Mouse (Mus musculus): ENCODE measurements around the gene Tbc1d7. TPM values are rescaled to one million over a fixed set of nuclear protein-coding genes. Genes with fewer than 3 reads are reported as not detected.

Tbc1d7 gene
- polyA plus RNA-seq, 1 experiment, result 31.4 TPM

DNA sequence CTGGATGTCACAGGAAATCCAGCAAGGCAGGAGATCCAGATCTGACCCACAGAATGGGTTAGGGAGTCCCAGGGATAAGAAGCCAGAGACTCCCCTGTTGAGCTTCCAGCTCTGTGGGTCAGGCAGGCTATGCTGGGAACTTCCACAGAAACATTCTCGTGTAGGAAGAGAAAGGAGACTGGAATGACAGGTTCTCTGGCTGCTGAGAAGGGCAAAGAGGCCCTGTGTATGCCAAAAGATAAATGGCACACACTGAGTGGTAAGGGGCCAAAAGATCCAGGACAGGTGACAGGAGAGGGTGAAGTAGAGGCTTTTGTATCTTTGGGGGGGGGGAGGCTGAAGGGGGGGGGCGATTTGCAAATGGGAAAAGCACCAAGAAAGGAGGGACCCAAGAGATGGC is 20.0 kb upstream of the Tbc1d7 start:
- Histone ChIP-seq H3K4me3 (no peak overlapping the region), H3K4me2 (ENCODE audit: low read depth) (peak overlapping the region; percentile 52), H3K79me2 (ENCODE audit: control insufficient read depth, insufficient read depth) (no peaks in the 10 kb centered on the region), H3K27me3 (ENCODE audit: control insufficient read depth, insufficient read depth, insufficient read length) (no peaks in the 10 kb centered on the region), H3K36me3 (ENCODE audit: control insufficient read depth, insufficient read depth) (no peaks in the 10 kb centered on the region), H3ac (ENCODE audit: control insufficient read depth, insufficient read length) (no peak overlapping the region)
- no peak for TF ChIP-seq TCF12 (IDR thresholded peaks at IDR 0.05; ENCODE audit: insufficient read depth, poor library complexity, severe bottlenecking)
- no peak for TF ChIP-seq POLR2A (IDR thresholded peaks at IDR 0.05; ENCODE audit: insufficient read length, low read depth)
- TF ChIP-seq MYOG (IDR thresholded peaks at IDR 0.05; ENCODE audit: control insufficient read depth in 1 of 3, insufficient read depth in 1 of 3, insufficient read length in 2 of 3, low read depth in 2 of 3), result no peak
- no peak for TF ChIP-seq USF1 (IDR thresholded peaks at IDR 0.05; ENCODE audit: low read depth)
- TF ChIP-seq E2F4 (IDR thresholded peaks at IDR 0.05; ENCODE audit: insufficient read depth), result no peak
- no peak for TF ChIP-seq TCF3 (IDR thresholded peaks at IDR 0.05; ENCODE audit: insufficient read length, low read depth)
- no peak for TF ChIP-seq CEBPB (IDR thresholded peaks at IDR 0.05; ENCODE audit: insufficient read depth, poor library complexity, severe bottlenecking)
- TF ChIP-seq POLR2AphosphoS2 (IDR thresholded peaks at IDR 0.05; ENCODE audit: insufficient read length, low read depth), result no peak

DNA sequence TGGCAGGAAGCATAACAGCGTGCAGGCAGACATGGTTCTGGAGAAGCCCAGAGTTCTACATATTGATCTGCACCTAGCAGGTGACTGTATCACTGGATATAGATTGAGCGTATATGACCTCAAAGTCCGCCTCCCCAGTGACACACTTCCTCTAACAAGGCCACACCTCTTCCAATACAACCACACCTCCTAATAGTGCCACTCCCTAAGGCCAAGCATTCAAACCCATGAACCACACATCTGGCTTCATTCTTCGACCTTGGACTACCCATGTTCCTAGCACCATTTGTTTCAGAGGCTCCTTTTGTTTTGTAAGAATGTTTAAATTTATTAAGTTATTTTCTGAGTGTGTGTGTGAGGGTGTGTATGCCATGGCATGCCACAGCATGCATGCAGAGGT is 16.4 kb upstream of the Tbc1d7 start:
- Histone ChIP-seq H3K4me3 (no peak overlapping the region), H3K27me3 (ENCODE audit: control insufficient read depth, insufficient read depth, insufficient read length) (no peaks in the 10 kb centered on the region), H3K36me3 (ENCODE audit: control insufficient read depth, insufficient read depth) (no peaks in the 10 kb centered on the region), H3K79me2 (ENCODE audit: control insufficient read depth, insufficient read depth) (no peaks in the 10 kb centered on the region), H3K4me2 (ENCODE audit: low read depth) (no peak overlapping the region), H3ac (ENCODE audit: control insufficient read depth, insufficient read length) (no peak overlapping the region)
- TF ChIP-seq POLR2AphosphoS2 (IDR thresholded peaks at IDR 0.05; ENCODE audit: insufficient read length, low read depth) (no peak), E2F4 (IDR thresholded peaks at IDR 0.05; ENCODE audit: insufficient read depth) (no peak), POLR2A (IDR thresholded peaks at IDR 0.05; ENCODE audit: insufficient read length, low read depth) (no peak), REST (IDR thresholded peaks at IDR 0.05; ENCODE audit: insufficient read depth, insufficient read length) (no peak), TCF12 (IDR thresholded peaks at IDR 0.05; ENCODE audit: insufficient read depth, poor library complexity, severe bottlenecking) (no peak), CEBPB (IDR thresholded peaks at IDR 0.05; ENCODE audit: insufficient read depth, poor library complexity, severe bottlenecking) (no peak), SRF (IDR thresholded peaks at IDR 0.05; ENCODE audit: control insufficient read depth, insufficient read length, low read depth) (no peak), TCF3 (IDR thresholded peaks at IDR 0.05; ENCODE audit: insufficient read length, low read depth) (no peak), MYOD1 (IDR thresholded peaks at IDR 0.05; ENCODE audit: control insufficient read depth in 1 of 3, insufficient read length in 2 of 3, low read depth in 2 of 3) (no peak), USF1 (IDR thresholded peaks at IDR 0.05; ENCODE audit: low read depth) (no peak), MAX (IDR thresholded peaks at IDR 0.05; ENCODE audit: low read depth) (no peak), MYOG (IDR thresholded peaks at IDR 0.05; ENCODE audit: control insufficient read depth in 1 of 3, insufficient read depth in 1 of 3, insufficient read length in 2 of 3, low read depth in 2 of 3) (no peak)

DNA sequence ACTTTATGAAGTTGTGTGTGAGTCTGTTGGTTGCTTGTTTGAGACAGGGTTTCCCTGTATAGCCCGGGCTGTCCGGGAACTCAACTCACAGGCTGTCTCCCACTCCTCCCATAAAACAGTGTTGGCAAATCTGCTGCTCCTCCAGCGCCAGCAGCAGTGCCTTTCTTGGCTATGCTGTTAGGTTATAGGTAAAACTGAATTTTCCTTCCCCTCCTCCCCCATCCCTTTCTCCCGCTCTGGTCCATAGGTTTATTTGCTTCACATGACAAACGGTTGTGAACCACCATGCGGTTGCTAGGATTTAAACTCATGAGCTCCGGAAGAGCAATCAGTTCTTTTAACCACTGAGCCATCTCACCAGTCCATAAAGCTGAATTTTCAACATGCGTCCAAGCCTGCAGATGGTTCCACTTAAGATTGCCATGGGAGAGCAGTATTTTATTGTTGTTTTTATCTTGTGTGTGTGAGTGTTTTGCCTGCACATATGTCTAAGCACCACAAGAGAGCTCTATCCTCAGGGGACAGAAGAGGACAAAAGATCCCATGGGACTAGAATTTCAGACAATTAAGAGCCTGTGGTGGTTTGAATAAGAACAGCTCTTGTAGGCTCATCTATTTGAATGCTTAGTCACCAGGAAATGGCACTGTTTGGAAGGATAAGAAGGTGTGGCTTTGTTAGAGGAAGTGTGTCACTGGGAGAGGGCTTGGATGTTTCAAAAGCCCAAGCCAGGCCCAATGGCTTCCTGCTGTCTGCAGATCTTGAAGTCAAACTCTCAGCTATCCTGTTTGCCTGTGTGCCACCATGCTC is 12.2 kb upstream of the Tbc1d7 start:
- H3ac ChIP-seq (ENCODE audit: control insufficient read depth, insufficient read length), result no peak overlapping the region
- no peaks in the 10 kb centered on the region for H3K27me3 ChIP-seq (ENCODE audit: control insufficient read depth, insufficient read depth, insufficient read length)
- H3K79me2 ChIP-seq (ENCODE audit: control insufficient read depth, insufficient read depth), result no peaks in the 10 kb centered on the region
- no peak overlapping the region for H3K4me3 ChIP-seq
- H3K4me2 ChIP-seq (ENCODE audit: low read depth), result peak overlapping the region; percentile 62
- H3K36me3 ChIP-seq (ENCODE audit: control insufficient read depth, insufficient read depth), result no peaks in the 10 kb centered on the region
- TF ChIP-seq USF1 (IDR thresholded peaks at IDR 0.05; ENCODE audit: low read depth), result no peak
- TF ChIP-seq MYOG (IDR thresholded peaks at IDR 0.05; ENCODE audit: control insufficient read depth in 1 of 3, insufficient read depth in 1 of 3, insufficient read length in 2 of 3, low read depth in 2 of 3), result no peak
- no peak for TF ChIP-seq E2F4 (IDR thresholded peaks at IDR 0.05; ENCODE audit: insufficient read depth)
- TF ChIP-seq CEBPB (IDR thresholded peaks at IDR 0.05; ENCODE audit: insufficient read depth, poor library complexity, severe bottlenecking), result no peak

DNA sequence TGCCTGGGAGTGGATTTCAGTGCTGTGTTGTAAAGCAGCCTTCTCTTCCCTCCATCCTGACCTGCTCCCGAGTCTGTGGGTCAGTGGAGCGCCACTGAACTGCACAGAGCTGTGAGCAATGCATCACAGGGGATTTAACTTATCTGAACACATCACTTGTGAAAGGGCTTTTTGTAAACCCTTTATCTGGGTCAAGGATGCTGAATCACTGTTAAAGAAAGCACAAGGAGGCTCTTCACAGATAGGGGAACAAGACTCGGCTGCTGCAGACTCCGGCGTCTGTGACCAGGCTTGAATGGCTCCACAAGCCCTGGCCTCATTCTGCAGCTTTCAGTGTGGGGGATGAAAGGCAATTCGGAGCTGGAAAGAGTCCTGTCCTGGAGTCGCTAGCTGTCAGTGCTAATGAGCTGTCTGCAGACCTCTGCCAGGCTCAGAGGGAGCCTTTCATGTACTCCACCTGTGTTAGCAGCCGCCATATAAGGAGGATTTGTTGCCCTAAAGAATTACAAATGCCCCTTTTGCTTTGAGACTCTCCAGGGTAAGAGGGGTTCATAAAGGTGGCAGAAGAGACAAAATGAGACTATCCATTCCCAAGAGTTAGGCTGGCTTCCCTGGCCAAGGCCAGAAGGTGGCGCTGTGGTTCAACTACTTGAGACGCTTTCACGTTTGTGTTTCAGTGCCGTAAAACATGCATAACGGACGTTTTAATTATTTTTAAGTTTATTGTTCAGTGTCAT is 11.3 kb upstream of the Tbc1d7 start:
- Histone ChIP-seq H3K36me3 (ENCODE audit: control insufficient read depth, insufficient read depth) (no peaks in the 10 kb centered on the region), H3ac (ENCODE audit: control insufficient read depth, insufficient read length) (no peak overlapping the region), H3K79me2 (ENCODE audit: control insufficient read depth, insufficient read depth) (no peaks in the 10 kb centered on the region), H3K27me3 (ENCODE audit: control insufficient read depth, insufficient read depth, insufficient read length) (no peaks in the 10 kb centered on the region), H3K4me3 (no peak overlapping the region), H3K4me2 (ENCODE audit: low read depth) (peak overlapping the region; percentile 62)
- no peak for TF ChIP-seq TCF12 (IDR thresholded peaks at IDR 0.05; ENCODE audit: insufficient read depth, poor library complexity, severe bottlenecking)
- TF ChIP-seq TCF3 (IDR thresholded peaks at IDR 0.05; ENCODE audit: insufficient read length, low read depth), result no peak
- TF ChIP-seq SRF (IDR thresholded peaks at IDR 0.05; ENCODE audit: control insufficient read depth, insufficient read length, low read depth), result no peak
- TF ChIP-seq CEBPB (IDR thresholded peaks at IDR 0.05; ENCODE audit: insufficient read depth, poor library complexity, severe bottlenecking), result no peak
- TF ChIP-seq MAX (IDR thresholded peaks at IDR 0.05; ENCODE audit: low read depth), result no peak
- TF ChIP-seq POLR2AphosphoS2 (IDR thresholded peaks at IDR 0.05; ENCODE audit: insufficient read length, low read depth), result no peak
- TF ChIP-seq REST (IDR thresholded peaks at IDR 0.05; ENCODE audit: insufficient read depth, insufficient read length), result no peak
- TF ChIP-seq E2F4 (IDR thresholded peaks at IDR 0.05; ENCODE audit: insufficient read depth), result no peak
- no peak for TF ChIP-seq MYOG (IDR thresholded peaks at IDR 0.05; ENCODE audit: control insufficient read depth in 1 of 3, insufficient read depth in 1 of 3, insufficient read length in 2 of 3, low read depth in 2 of 3)
- no peak for TF ChIP-seq MYOD1 (IDR thresholded peaks at IDR 0.05; ENCODE audit: control insufficient read depth in 1 of 3, insufficient read length in 2 of 3, low read depth in 2 of 3)
- TF ChIP-seq POLR2A (IDR thresholded peaks at IDR 0.05; ENCODE audit: insufficient read length, low read depth), result no peak
- no peak for TF ChIP-seq USF1 (IDR thresholded peaks at IDR 0.05; ENCODE audit: low read depth)
